Mouse (Mus musculus): Measurements from ENCODE around the gene Tle6.

The Tle6 gene

DNA sequence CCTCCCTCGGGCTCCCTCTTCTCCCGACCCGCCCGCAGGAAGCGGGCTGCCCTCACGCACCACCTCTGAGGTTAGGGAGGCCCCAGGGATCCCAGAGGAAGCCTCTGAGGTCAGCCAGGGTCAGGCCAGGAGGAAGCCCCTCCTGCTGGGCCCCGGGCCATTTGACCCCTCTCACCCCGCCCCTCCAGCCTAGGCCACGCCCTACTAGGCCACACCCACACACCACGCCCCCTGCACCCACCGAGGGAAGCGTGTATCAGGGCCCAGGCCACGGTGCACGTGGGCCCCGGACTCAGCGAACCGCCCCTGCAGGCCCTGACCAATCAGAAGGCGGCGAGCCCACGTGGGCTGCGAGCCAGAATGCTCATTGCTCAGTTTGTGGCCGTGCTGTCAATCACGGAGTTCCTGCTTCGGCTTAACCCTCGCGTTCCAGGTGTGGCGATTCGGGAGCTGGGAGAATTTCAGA, at the start of gene Tle6:
Gene Tle6 (minus strand): TSS at position 336 of the 466 bp plus-strand sequence.
- DNase-seq = peak; percentile 84 to 89

DNA sequence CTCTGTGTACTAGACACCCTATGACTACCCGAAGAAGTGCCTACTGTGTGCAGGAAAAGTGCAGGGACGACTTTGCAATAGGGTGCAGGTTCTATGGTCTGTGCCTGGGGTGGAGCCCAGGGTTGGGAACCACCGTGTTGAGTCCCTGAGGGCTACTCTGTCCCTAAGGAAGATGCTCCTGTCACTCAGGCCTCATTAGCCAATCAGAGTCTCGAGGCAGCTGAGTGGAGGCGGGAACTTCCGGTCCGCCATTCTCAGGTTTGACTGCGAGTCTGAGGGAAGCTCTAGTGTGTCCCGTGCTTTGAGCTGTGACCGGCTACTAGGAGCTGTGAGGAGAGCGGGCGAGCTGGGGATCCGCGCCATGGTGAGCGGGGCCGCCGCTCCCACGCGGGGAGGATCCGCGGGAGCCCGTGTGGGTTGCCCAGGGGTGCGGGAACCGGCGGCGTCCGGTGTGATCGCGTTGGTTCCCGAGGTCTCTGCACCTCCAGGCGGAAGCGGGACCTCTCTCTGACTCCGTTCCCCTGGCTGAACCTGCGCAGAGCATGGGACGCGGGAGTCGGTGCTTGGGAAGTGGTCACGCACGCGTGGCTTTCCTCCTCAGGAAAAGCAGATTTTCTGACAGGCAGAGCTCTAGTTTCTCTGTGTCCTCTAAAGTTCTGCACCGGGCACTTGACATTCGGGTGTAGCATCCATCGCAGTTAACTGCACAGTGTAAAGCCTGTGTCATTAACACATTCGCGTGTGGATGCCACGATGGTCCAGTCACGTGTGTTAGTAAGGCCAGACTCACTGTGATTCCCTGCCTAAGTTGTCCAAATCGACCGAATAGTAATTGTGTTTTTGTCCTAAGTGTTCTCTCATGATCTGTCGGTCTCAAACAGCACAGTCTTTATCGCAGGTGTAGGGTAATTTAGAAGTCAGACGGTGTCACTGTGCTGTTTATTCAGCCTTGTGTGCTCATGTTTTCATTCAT, 48.2 kb upstream of the Tle6 start, which contains the start of gene Gm10778:
Gene Gm10778 (plus strand): TSS at position 257 of the 973 bp plus-strand sequence.
- peak; percentile 70 to 82 for DNase-seq

DNA sequence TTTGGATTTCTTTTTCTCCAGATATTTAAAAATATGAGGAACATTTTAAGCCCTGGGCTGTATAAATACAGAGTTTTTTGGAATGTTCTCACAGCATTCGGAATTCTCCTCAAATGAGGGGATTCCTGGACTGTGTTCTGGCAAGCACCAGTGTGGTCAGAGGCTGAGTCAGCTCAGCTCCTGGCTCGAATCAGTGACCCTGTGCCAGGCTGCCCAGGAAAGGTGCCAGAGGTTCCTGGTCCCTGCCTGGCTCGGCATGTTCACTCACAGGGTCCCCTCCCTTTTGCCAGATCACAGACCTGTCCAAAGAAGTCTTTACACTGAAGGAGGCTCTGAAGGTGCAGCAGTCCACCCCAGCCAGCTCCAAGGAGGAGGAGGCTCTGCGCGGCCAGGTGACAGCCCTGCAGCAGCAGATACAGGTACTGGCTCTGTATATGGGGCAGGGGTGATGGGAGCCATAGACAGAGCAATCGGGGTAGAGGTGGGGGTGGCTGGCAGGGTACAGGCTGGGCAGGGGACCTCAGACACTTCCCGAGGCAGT, 45.2 kb upstream of the Tle6 start:
- no peak for DNase-seq

DNA sequence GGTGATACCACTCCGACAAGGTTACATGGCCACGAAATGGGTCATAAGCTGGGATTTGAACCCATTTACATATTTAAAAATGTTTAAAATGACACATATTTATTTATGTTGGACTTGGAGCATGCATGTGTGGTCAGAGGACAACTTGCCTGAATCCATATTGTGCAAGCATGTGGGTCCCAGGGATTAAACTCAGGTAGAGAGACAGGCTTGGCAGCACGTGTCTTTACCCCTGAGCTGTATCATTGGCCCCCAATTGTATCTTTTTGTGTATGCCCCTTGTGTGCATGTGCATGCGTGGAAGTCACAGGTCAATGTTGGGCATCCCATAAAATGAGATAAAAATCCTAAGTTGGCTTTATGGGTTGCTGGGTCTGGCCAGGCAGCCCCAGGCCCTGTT, 44.5 kb upstream of the Tle6 start:
- no peak for DNase-seq

DNA sequence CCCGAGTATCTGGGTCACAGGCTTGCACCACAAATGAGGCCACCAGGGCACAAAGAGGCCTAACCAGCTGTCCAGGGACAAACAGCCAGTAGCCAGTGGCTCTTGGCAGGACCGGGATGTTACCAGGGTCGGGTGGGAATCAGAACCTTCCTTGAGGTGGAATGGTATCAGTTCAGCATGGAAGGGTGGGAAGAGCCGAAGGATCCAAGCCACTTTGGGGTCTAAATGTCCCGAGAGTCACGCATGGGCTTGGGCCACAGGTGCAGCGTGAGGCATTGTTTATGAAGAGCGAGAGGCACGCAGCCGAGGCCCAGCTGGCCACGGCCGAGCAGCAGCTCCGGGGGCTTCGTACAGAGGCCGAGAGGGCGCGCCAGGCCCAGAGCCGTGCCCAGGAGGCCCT, 43.8 kb upstream of the Tle6 start:
- DNase-seq = no peak

DNA sequence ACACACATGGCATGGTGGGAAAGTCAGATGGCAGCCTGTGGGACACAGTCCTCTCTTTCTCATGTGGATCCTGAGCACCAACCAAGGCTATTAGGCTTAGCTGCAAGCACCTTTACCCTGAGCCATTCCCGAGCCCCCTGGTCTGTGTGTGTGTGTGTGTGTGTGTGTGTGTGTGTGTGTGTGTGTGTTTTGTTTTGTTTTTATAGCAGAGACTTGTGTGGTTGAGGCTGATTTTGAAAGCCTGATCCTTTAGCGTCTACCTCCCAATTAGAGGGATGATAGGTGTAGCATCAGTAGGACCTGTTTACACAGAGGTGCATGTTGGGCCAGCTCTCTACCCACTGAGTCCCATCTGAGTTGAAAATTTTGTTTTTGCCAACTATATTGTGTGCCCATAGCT, 43.3 kb upstream of the Tle6 start:
- no peak for DNase-seq

DNA sequence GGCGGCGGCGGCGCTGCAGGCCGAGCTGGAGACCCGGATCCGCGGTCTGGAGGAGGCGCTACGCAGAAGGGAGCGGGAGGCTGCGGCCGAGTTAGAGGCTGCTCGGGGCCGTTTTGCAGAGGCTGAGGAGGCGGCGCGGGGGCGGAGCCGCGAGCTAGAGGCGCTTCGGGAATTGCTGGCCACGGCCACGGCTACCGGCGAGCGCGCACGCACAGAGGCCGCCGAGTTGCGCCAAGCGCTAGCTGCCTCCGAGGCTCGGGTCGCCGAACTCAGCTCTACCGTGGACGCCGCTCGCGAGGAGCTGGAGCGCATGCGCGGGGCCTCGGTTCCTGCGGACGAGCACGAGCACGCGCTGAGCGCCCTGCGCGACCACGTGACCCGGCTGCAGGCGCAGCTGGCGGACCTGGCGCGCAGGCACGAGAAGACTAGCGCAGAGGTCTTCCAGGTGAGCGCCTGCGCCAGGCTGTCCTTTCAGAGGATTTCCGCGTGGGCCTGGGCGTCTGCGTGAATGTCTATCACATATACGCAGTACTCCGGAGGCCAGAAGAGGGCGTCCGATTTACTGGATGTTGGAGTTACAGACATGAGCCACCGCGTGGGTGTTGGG, 42.7 kb upstream of the Tle6 start:
- DNase-seq = peak; percentile 91 to 94

DNA sequence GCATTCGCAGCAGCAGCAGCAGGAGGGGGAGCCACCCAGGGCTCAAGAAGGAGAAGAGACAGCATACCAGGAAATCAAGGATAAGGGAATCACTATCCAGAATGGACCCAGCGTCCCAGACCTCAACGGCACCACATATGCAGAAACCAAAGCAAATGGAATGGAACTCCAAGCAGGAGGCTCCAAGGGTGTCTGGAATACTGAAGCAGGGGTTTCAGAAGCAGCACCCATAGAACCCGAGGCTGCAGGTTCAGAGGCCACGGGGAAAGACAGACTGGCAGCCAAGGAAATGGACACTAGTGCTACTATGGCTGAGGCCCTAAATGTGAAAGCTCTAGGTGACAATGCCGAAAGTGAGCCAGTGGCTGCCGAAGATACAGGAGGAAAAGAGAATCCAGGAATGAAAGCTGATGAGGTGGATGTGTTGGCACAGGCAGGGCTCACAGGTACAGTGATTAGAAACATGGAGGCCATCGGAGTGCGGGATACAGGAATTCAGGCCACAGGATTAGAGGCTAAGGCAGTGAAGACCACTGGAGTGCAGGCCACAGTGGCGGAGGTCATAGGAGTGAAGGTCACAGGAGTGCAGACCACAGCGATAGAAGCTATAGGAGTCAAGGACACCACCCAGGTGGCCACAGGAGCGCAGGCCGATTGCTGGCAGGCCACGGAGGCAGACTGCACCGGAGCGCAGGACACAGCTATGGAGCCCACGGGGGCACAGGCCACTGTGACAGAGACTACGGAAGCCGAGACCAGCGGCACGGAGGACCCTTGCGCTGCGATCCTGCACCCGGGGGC, 42.0 kb upstream of the Tle6 start:
- no peak for DNase-seq

DNA sequence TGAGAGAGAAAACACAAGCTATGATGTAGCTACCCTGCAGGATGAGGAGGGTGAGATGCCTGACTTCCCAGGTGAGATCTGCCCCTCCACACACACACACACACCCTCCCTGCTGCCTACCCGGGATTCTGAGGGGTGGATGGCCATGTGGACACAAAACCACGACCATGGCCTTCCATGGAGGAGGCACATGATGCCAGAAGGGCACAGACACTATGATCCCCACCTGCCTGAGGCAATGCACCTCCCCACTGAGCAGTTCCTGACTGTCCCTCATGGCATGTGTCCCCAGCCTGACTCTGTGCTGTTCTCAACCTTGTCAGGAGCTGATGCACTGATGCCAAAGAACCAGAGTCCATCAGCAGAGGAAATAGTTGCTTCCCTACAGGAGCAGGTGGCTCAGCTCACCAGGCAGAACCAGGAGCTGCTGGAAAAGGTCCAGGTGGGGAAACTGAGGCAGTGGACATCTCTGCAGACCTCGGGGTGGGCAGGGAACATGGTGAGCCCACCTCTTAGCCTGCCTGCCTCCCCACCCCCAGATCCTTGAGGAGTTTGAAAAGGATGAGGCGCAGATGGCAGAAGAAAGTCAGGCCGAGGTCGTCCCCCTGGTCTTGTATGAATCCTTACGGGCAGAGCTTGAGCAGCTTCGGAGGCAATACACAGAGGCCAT, 41.2 kb upstream of the Tle6 start:
- no peak for DNase-seq

DNA sequence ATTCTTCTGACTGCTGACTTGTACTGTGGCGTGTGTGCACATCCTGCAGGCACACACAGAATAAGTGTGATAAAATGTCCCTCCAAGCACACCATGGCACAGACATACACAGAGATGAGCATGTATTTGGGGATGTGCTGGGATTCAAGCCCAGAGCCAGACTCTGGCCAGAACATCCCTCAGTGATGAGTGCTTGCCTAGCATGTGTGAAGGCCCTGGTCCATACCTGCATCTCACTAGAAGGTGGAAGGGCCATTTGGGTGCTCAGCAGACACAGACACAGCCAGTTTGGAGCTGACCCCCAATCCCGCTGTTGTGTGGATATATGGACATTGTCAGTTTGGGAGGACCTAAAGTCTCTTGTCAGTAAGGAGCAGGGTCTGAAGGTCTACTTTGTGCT, 40.7 kb upstream of the Tle6 start:
- DNase-seq = peak in 1 of 2 experiments; percentile 0

DNA sequence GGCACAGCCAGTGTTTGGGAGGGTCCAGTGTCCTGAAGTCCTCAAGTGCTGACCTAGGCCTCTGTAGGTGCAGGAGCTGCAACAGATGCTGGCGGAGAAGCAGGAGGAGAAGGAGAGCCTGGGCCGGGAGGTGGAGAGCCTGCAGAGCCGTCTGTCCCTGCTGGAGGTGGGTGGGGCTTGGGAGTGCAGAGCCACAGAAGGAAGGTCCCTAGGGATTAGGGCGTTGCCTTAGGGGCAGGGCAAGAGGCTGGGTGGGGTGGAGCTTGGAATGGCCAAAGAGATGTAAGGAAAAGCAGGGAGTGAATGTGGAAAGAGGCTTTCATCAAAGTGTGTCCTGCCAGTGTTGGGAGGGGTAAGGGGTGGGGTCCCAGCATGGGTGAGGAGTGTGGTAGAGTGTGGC, 40.0 kb upstream of the Tle6 start:
- DNase-seq = peak in 1 of 2 experiments; percentile 5

DNA sequence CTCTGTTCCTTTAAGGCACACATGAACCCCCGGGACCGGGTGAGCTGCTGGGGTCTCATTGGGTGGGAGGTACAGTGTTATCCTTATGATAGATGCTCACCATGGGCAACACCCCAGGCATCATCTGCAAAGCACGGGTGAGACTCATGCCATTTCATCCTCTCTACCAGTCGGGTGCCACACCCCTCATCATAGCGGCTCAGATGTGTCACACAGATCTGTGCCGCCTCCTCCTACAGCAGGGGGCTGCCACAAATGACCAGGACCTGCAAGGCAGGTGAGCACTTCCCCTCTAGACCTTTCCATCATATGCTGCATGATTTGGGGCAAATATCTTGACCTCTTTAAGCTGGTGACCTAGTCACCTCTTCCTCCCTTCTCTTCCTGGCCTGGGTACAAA, 37.2 kb upstream of the Tle6 start:
- no peak for DNase-seq

DNA sequence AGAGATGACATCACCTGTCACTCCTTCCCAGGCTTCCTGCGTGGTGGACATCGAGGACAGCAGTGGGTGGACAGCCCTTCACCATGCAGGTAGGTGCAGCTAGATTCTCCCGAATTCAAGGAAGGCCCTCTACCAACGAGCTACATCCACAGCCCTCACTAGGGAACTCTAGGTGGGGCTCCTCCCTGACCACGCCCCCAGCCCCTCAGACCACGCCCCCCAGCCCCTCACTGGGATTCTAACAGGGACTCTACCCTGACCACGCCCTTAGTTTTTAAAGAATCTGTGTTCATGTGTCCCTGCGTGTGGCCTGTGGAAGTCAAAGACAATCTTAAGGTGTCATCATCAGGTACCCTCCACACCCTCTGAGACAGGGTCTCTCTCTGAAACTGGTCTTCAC, 35.5 kb upstream of the Tle6 start:
- no peak for DNase-seq

DNA sequence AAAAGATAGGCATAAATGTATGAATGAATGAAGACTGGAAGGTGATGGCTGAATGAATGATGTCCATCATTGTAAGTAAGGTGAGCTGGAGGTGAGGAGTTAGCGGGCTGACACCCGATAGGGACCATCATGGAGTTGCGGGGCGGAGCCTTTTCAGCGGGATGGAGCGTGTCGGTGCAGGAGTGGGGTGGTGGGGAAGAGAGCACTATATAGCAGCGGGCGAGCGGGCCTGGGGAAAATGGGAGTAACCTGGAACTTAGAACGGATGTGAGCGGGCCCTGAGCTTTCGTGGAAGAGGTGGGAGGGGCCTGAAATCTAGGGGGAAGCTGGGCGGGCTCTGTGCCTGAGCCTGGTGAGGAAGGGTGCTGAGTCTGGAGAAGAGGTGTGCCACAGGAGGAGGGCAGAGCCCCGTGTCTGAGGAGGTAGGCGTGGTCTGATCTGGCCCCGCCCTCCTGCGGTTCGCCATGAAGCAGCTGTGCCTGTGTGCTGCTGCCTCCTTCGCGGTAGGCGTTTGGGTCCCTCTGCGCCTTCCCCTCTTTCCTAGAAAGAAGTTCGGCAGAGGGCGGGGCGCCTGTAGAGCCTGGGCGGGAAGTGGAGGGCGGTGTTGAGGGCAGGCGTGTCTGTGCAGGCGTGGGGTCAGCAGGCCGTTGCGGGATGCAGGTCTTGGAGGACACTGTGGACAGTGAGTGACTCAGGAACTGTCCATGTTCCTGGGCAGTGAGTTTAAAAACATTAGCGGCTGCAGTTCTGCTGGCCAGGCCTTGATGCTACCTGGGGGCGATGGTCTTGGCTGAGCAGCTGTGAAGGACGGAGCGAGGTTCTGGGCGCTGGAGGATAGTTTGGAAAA, 32.6 kb upstream of the Tle6 start:
- peak; percentile 70 to 78 for DNase-seq

DNA sequence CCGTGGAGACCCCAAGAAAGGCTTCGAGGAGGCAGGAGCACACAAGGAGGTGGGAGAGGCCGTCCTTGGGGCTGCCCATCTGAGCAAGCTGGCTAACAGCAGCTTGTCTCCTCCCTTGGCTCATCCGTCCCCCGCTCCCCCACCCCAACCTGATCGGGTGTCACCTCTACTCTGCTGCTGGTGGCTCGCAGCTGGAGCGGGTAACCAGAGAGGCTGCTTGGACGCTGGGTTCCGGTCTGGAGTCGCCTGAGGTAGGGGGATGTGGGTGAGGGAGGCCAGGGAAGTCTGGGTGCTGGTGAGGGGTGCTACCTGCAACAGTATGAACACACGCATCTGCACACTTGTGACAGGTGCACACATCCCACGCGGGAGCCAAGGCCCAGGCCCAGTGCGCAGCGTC, 27.5 kb upstream of the Tle6 start, which contains the start of gene Ankrd24:
Gene Ankrd24 (plus strand): TSS at position 151 of the 400 bp plus-strand sequence.
- no peak for DNase-seq

DNA sequence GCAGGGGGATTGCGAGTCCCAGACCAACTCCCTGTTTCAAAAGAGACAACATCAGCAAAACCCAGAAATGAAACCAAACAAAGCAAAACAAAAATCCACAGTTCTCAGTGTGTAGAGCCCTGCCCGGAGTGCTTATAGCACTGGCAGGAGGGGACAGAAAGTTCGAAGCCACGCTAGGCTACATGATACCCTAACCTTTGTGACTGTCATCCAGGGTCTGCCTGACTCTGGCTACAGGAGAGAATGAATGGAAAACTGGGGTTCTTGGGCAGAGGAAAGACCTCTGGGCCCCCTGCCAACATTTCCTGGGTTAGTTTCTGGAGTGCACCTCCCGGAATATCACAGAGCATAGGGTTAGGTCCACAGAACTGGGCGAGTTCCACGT, 27.0 kb upstream of the Tle6 start:
- DNase-seq = peak in 1 of 2 experiments; percentile 28

DNA sequence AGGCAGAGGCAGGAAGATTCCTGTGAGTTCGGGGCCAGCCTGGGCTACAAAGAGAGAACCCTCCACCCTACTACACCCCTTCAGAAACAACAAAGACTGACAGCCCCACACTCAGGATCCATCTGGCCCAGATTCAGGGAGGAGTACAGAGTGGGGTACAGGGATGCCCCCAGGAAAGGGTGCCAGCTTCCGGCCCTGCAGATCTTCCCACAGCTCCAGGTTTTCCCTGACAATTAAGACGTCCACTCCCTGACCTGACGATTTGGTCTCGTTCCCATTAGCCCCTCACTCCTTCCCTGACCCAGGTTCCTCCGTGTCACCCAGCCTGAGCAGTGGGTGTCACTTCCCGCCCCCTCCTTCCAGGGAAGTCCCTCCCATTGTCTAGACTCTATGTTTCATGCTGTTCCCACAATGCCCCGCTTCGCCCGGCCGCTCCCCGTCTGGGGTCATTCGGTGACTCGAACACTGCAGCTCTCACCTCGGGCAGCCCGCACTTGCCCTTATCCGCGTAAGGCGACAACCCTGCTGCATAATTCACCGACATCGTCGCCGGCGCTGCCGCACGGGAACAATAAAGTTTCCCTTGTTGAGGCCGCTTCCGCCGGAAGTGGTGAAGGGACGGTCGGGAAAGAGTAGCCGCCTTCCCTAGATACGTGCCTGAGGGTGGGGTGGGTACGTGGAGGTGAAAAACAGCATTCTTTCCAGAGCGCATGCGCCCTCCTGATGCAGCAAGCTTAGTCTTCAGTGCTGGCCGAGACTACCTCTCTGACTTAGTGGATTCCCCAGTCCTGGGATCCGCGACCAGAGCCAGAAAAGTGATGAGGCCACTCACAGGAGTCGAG, 26.3 kb upstream of the Tle6 start, which contains the start of gene Sirt6:
Gene Sirt6 (minus strand): TSS at position 804 of the 842 bp plus-strand sequence.
- DNase-seq = peak; percentile 82 to 84

DNA sequence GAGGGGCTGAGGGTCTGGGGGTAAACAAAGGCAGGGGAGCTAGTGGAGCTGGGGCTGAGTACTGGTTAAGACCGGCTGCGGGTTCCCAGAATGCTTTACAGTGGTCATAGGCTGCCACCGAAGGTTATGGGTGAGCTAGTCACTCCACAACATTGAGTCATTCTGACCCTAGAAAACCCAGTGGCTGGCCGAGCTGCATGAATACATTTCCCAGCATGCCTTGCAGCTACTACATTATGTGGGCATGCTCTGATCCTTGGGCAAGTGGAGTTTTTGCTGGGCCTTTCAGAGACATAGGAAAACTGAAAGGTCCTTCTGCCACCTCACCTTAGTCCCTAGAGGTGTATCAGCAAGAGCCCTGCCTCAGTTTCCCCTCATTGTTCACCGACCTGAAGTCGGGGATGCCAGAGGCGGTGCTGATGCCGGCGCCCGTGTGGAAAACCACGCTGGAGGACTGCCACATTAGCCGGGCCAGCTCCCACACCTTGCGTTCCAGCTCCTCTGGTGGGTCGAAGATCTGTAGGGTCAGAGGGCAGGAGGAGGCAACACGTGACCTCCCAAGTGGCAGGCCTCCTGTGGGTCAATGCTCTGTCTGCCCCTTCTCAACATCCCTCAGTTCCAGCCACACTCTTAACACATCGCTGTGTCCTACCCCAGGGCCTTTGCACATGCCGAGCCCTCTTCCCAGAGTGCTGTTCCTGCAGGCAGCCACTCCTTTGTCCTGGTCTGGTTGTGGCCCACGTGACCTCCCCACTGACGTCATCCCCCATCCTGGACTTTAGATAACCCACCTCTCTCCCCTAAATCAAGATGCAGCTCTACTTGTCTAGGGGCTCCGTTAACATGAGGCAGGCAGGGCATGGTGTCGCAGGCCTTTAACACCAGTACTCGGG, 25.5 kb upstream of the Tle6 start:
- DNase-seq = no peak

DNA sequence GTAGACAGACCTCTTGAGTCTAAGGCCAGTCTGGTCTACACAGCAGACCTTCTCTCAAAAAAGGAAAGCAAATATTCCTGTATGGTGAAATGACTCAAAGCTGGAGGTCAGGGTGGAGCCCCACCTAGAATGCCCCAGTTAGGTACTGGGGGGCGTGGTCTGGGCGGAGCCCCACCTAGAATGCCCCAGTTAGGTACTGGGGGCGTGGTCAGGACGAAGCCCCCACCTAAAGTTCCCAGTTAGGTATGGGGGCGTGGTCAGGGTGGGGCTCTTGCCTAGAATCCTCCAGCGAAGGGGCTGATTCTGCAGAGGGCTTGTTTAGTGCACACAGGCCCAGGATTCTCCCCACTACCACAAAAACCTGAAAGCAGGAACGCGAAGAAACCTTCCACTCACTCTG, 22.6 kb upstream of the Tle6 start:
- DNase-seq = no peak
